Mouse (Mus musculus): Measurements from ENCODE around the gene Gm36176. TPM values are rescaled to one million over a fixed set of nuclear protein-coding genes. Genes with fewer than 3 reads are reported as not detected.

Gene Gm36176
- polyA plus RNA-seq, 1 experiment = not detected

- WGBS = 53% methylated on average over 12 of the region's 12 CpGs
- Histone ChIP-seq H3K27ac (ENCODE audit: insufficient read depth, low read length) (no peak overlapping the region), H3K27me3 (ENCODE audit: control insufficient read depth, insufficient read depth, low read length) (no peaks in the 10 kb centered on the region), H3K4me1 (ENCODE audit: control insufficient read depth, insufficient read depth, low read length) (no peaks in the 10 kb centered on the region), H3K4me3 (replicated peaks; ENCODE audit: insufficient read depth, low read depth, low read length) (no peak overlapping the region)
- TF ChIP-seq CTCF (IDR thresholded peaks at IDR 0.05; ENCODE audit: borderline replicate concordance, insufficient read depth, low read depth, low read length) (peak; percentile 51; the same call in 1 of the 2 replicates), POLR2A (IDR thresholded peaks at IDR 0.05; ENCODE audit: borderline replicate concordance, insufficient read depth, low read length) (no peak)
- no peak for DNase-seq
Measured at GRCm38 (mm10) chr10:77886007-77886747, 39.6 kb downstream of the Gm36176 start.

DNA sequence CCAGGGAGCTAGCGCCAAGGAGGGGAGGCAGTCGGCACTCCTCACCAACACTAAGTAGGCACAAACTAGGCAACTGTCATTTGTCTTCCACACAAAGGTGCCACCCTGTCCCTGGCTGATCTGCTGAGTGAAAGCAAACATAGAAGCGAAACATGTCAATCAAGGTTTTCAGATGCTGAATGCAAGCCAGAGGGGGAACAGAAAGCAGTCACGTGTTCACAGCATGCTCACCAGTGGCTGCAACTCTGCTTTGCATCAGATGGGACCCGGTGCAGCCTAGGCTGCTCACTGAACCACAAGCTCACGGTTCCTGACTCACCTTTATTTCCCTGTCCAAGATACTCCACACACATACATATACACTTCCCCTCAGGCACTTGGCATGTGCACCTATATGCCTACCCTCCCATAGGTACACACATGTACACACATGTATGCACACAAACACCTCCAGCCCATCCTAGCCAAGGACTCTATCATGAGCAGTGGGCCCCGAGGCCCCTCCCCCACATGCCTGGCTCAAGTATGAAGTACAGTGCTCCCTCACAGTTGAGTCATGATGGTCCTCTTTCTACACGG lies 44.5 kb downstream of the Gm36176 start:
- H3K27ac ChIP-seq (ENCODE audit: insufficient read depth, low read length) = no peak overlapping the region
- no peak for DNase-seq
- no peak for TF ChIP-seq POLR2A (IDR thresholded peaks at IDR 0.05; ENCODE audit: borderline replicate concordance, insufficient read depth, low read length)
- TF ChIP-seq CTCF (IDR thresholded peaks at IDR 0.05; ENCODE audit: borderline replicate concordance, insufficient read depth, low read depth, low read length) = no peak
- H3K27me3 ChIP-seq (ENCODE audit: control insufficient read depth, insufficient read depth, low read length) = no peaks in the 10 kb centered on the region
- H3K4me1 ChIP-seq (ENCODE audit: control insufficient read depth, insufficient read depth, low read length) = no peaks in the 10 kb centered on the region
- no peak overlapping the region for H3K4me3 ChIP-seq (replicated peaks; ENCODE audit: insufficient read depth, low read depth, low read length)
- WGBS = 77% methylated on average over 8 of the region's 8 CpGs

GRCm38 (mm10) chr10:77895562-77895961 lies 49.0 kb downstream of the Gm36176 start:
- no peak for TF ChIP-seq POLR2A (IDR thresholded peaks at IDR 0.05; ENCODE audit: borderline replicate concordance, insufficient read depth, low read length)
- no peak for TF ChIP-seq CTCF (IDR thresholded peaks at IDR 0.05; ENCODE audit: borderline replicate concordance, insufficient read depth, low read depth, low read length)
- no peak overlapping the region for H3K27ac ChIP-seq (ENCODE audit: insufficient read depth, low read length)
- DNase-seq = no peak
- no peaks in the 10 kb centered on the region for H3K4me1 ChIP-seq (ENCODE audit: control insufficient read depth, insufficient read depth, low read length)
- no peak overlapping the region for H3K4me3 ChIP-seq (replicated peaks; ENCODE audit: insufficient read depth, low read depth, low read length)
- whole genome bisulfite sequencing = 49% methylated on average over 5 of the region's 5 CpGs
- H3K27me3 ChIP-seq (ENCODE audit: control insufficient read depth, insufficient read depth, low read length) = no peaks in the 10 kb centered on the region

Other genes starting within 250 kb of the Gm36176 start
- 301 and 310 TPM in 2 replicates for gene Sumo3, start 240.7 kb upstream of the Gm36176 start, polyA plus RNA-seq (2012; rRNA removed)
- gene Gm49325, start 240.6 kb upstream of the Gm36176 start, polyA plus RNA-seq (2012; rRNA removed) = 33.8 and 37.7 TPM in 2 replicates
- gene Ube2g2, start 224.5 kb upstream of the Gm36176 start, polyA plus RNA-seq (2012; rRNA removed) = 37.5 and 39.5 TPM in 2 replicates
- gene Tspear, start 160.2 kb upstream of the Gm36176 start, polyA plus RNA-seq (2012; rRNA removed) = 0.59 and 0.79 TPM in 2 replicates
- not detected in 2 replicates for gene Gm19402, start 156.0 kb upstream of the Gm36176 start, polyA plus RNA-seq (2012; rRNA removed)
- not detected in 2 replicates for gene Gm9508, start 149.6 kb upstream of the Gm36176 start, polyA plus RNA-seq (2012; rRNA removed)
- not detected in 2 replicates for gene Gm10272, start 140.2 kb upstream of the Gm36176 start, polyA plus RNA-seq (2012; rRNA removed)
- 0.32 TPM in 1 of 2 replicates, not detected in the other for gene Gm10024, start 135.3 kb upstream of the Gm36176 start, polyA plus RNA-seq (2012; rRNA removed)
- not detected in 2 replicates for gene Gm10142, start 131.0 kb upstream of the Gm36176 start, polyA plus RNA-seq (2012; rRNA removed)
- gene Krtap12-1, start 126.2 kb upstream of the Gm36176 start, polyA plus RNA-seq (2012; rRNA removed) = not detected in 2 replicates
- not detected in 2 replicates for gene Gm10100, start 120.3 kb upstream of the Gm36176 start, polyA plus RNA-seq (2012; rRNA removed)
- not detected in 2 replicates for gene Gm18596, start 104.2 kb upstream of the Gm36176 start, polyA plus RNA-seq (2012; rRNA removed)
- not detected in 2 replicates for gene Gm9736, start 95.4 kb upstream of the Gm36176 start, polyA plus RNA-seq (2012; rRNA removed)
- not detected in 2 replicates for gene Gm3233, start 87.1 kb upstream of the Gm36176 start, polyA plus RNA-seq (2012; rRNA removed)
- not detected in 2 replicates for gene Gm3238, start 75.5 kb upstream of the Gm36176 start, polyA plus RNA-seq (2012; rRNA removed)
- gene Gm7138, start 69.9 kb upstream of the Gm36176 start, polyA plus RNA-seq (2012; rRNA removed) = not detected in 2 replicates
- gene Gm3250, start 64.3 kb upstream of the Gm36176 start, polyA plus RNA-seq (2012; rRNA removed) = not detected in 2 replicates
- not detected in 2 replicates for gene Gm7137, start 58.6 kb upstream of the Gm36176 start, polyA plus RNA-seq (2012; rRNA removed)
- not detected in 2 replicates for gene Gm9639, start 51.7 kb upstream of the Gm36176 start, polyA plus RNA-seq (2012; rRNA removed)
- gene Gm19668, start 47.7 kb upstream of the Gm36176 start, polyA plus RNA-seq (2012; rRNA removed) = not detected in 2 replicates
- not detected in 2 replicates for gene Gm9507, start 35.0 kb upstream of the Gm36176 start, polyA plus RNA-seq (2012; rRNA removed)
- gene Gm2696, start 32.1 kb upstream of the Gm36176 start, polyA plus RNA-seq (2012; rRNA removed) = not detected in 2 replicates
- gene Krtap10-4, start 19.7 kb upstream of the Gm36176 start, polyA plus RNA-seq (2012; rRNA removed) = not detected in 2 replicates
- gene Krtap10-10, start 10.9 kb upstream of the Gm36176 start, polyA plus RNA-seq (2012; rRNA removed) = not detected in 2 replicates
- gene Gm10318, start 6.1 kb downstream of the Gm36176 start, polyA plus RNA-seq (2012; rRNA removed) = not detected in 2 replicates
- gene Gm3285, start 15.2 kb downstream of the Gm36176 start, polyA plus RNA-seq (2012; rRNA removed) = not detected in 2 replicates
- 1.5 and 1.8 TPM in 2 replicates for gene Lrrc3, start 55.7 kb downstream of the Gm36176 start, polyA plus RNA-seq (2012; rRNA removed)
- gene Trpm2, start 123.8 kb downstream of the Gm36176 start, polyA plus RNA-seq (2012; rRNA removed) = 29.8 and 32.5 TPM in 2 replicates
- gene 1810043G02Rik, start 131.7 kb downstream of the Gm36176 start, polyA plus RNA-seq (2012; rRNA removed) = 69.3 and 74.5 TPM in 2 replicates
- gene Pfkl, start 163.3 kb downstream of the Gm36176 start, polyA plus RNA-seq (2012; rRNA removed) = 98.6 and 108 TPM in 2 replicates
- gene Dnmt3l, start 195.1 kb downstream of the Gm36176 start, polyA plus RNA-seq (2012; rRNA removed) = 0.46 and 1.8 TPM in 2 replicates
- gene Aire, start 196.8 kb downstream of the Gm36176 start, polyA plus RNA-seq (2012; rRNA removed) = 0.08 and 0.16 TPM in 2 replicates
- gene Icosl, start 222.5 kb downstream of the Gm36176 start, polyA plus RNA-seq (2012; rRNA removed) = 5.5 and 8.2 TPM in 2 replicates

All from cerebellum, adult 2 months (tissue).